Mouse (Mus musculus): ENCODE results near the gene Ttll5. TPM values are rescaled to one million over a fixed set of nuclear protein-coding genes. Genes with fewer than 3 reads are reported as not detected.

Gene Ttll5
- total and polyA plus RNA-seq, 2 experiments from 2014 or later: 10.4 to 15.9 TPM

DNA sequence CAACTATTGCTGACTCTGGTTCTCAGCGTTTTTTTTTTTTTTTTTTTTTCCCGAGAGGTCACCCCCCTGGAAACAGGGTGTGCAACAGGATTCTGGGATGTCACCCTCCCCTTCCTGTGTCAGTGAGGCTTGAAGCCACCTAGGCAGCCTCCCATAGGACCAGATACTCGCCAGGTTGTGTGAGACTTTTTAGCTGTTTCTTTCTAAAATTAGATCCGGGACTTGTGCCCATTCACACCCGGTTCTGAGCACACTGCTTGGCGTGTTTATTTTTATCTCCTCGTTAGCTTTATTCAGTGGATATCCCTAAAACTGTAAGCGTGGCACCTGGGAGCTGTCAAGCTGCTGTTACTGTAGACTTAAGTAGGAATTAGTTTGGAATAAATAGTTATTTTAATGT lies 262.1 kb downstream of the Ttll5 start:
- H3K27ac ChIP-seq (ENCODE audit: low read depth, low read length): no peak overlapping the region
- H3K9me3 ChIP-seq (ENCODE audit: low read length): no peaks in the 10 kb centered on the region
- H3K27me3 ChIP-seq (ENCODE audit: insufficient read depth, low read length): no peaks in the 10 kb centered on the region
- WGBS: 73% methylated on average over 8 of the region's 8 CpGs
- ATAC-seq (ENCODE audit: low FRiP score) (no peak), DNase-seq (ENCODE audit: low spot score) (no peak)
- H3K4me2 ChIP-seq (ENCODE audit: low read depth, low read length, poor library complexity, severe bottlenecking): no peak overlapping the region
- no peak overlapping the region for H3K9ac ChIP-seq (replicated peaks; ENCODE audit: low read length, poor library complexity, severe bottlenecking)
- H3K36me3 ChIP-seq (ENCODE audit: insufficient read depth, low read length): peaks cover 11% of the 10 kb centered on the region
- TF ChIP-seq CTCF (IDR thresholded peaks at IDR 0.05): no peak
- H3K4me3 ChIP-seq (ENCODE audit: low read depth, low read length): no peak overlapping the region
- peaks cover 3% of the 10 kb centered on the region; the same call in 1 of the 2 replicates for H3K4me1 ChIP-seq (ENCODE audit: insufficient read depth, low read length)

- no peaks in the 10 kb centered on the region for H3K27me3 ChIP-seq (ENCODE audit: insufficient read depth, low read length)
- no peaks in the 10 kb centered on the region for H3K9me3 ChIP-seq (ENCODE audit: low read length)
- ATAC-seq (ENCODE audit: low FRiP score): no peak
- no peak for TF ChIP-seq CTCF (IDR thresholded peaks at IDR 0.05)
- peaks cover 3% of the 10 kb centered on the region; the same call in 1 of the 2 replicates for H3K4me1 ChIP-seq (ENCODE audit: insufficient read depth, low read length)
- H3K4me2 ChIP-seq (ENCODE audit: low read depth, low read length, poor library complexity, severe bottlenecking): no peak overlapping the region
- H3K9ac ChIP-seq (replicated peaks; ENCODE audit: low read length, poor library complexity, severe bottlenecking): no peak overlapping the region
- no peak overlapping the region for H3K4me3 ChIP-seq (ENCODE audit: low read depth, low read length)
- peaks cover 11% of the 10 kb centered on the region for H3K36me3 ChIP-seq (ENCODE audit: insufficient read depth, low read length)
- no peak overlapping the region for H3K27ac ChIP-seq (ENCODE audit: low read depth, low read length)
- DNase-seq (ENCODE audit: low spot score): no peak
- WGBS: 61% methylated on average over 7 of the region's 7 CpGs
Measured at GRCm38 (mm10) chr12:86088042-86088441, 263.6 kb downstream of the Ttll5 start.

DNA sequence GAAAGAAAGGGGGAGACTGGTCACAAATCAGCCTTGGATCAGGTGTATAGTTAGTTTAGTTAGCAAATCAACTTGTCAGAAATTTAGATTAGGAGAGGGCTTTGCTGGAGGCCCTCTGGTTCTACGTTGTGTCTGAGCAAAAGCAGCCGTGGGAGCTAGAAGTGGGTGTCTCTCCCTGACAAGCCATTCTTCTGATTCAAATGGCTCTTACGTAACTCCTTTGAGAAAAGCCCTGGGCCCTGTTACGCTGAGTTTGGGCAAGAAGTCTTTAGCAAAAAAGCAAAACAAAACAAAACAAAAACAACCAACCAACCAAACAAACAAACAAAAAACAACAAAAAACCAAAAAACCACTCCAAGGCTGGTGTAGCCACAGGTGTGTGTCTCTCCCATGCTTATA lies 266.3 kb downstream of the Ttll5 start:
- no peaks in the 10 kb centered on the region for H3K27me3 ChIP-seq (ENCODE audit: insufficient read depth, low read length)
- H3K9ac ChIP-seq (replicated peaks; ENCODE audit: low read length, poor library complexity, severe bottlenecking): no peak overlapping the region
- H3K27ac ChIP-seq (ENCODE audit: low read depth, low read length): no peak overlapping the region
- DNase-seq (ENCODE audit: low spot score): no peak
- peaks cover 6% of the 10 kb centered on the region for H3K36me3 ChIP-seq (ENCODE audit: insufficient read depth, low read length)
- H3K4me1 ChIP-seq (ENCODE audit: insufficient read depth, low read length): peaks cover 3% of the 10 kb centered on the region; the same call in 1 of the 2 replicates
- no peak overlapping the region for H3K4me3 ChIP-seq (ENCODE audit: low read depth, low read length)
- no peaks in the 10 kb centered on the region for H3K9me3 ChIP-seq (ENCODE audit: low read length)
- ATAC-seq (ENCODE audit: low FRiP score): no peak
- WGBS: 64% methylated on average over 4 of the region's 4 CpGs
- TF ChIP-seq CTCF (IDR thresholded peaks at IDR 0.05): no peak
- no peak overlapping the region for H3K4me2 ChIP-seq (ENCODE audit: low read depth, low read length, poor library complexity, severe bottlenecking)

GRCm38 (mm10) chr12:86091601-86092132 lies 267.2 kb downstream of the Ttll5 start:
- H3K4me1 ChIP-seq (ENCODE audit: insufficient read depth, low read length): peaks cover 3% of the 10 kb centered on the region; the same call in 1 of the 2 replicates
- no peaks in the 10 kb centered on the region for H3K9me3 ChIP-seq (ENCODE audit: low read length)
- WGBS: 22% methylated on average over 18 of the region's 18 CpGs
- ATAC-seq (ENCODE audit: low FRiP score) (peak; percentile 62; the same call in 1 of the 2 replicates), DNase-seq (ENCODE audit: low spot score) (no peak)
- peaks cover 4% of the 10 kb centered on the region for H3K36me3 ChIP-seq (ENCODE audit: insufficient read depth, low read length)
- peak overlapping the region; percentile 29 for H3K4me2 ChIP-seq (ENCODE audit: low read depth, low read length, poor library complexity, severe bottlenecking)
- no peak for TF ChIP-seq CTCF (IDR thresholded peaks at IDR 0.05)
- H3K27me3 ChIP-seq (ENCODE audit: insufficient read depth, low read length): no peaks in the 10 kb centered on the region
- 0 out of 2 replicates have a peak overlapping the region, but pooled peaks have one; percentile 9 for H3K4me3 ChIP-seq (ENCODE audit: low read depth, low read length)
- no peak overlapping the region for H3K9ac ChIP-seq (replicated peaks; ENCODE audit: low read length, poor library complexity, severe bottlenecking)
- no peak overlapping the region for H3K27ac ChIP-seq (ENCODE audit: low read depth, low read length)

GRCm38 (mm10) chr12:86094075-86094474 lies 269.6 kb downstream of the Ttll5 start:
- no peaks in the 10 kb centered on the region for H3K27me3 ChIP-seq (ENCODE audit: insufficient read depth, low read length)
- H3K36me3 ChIP-seq (ENCODE audit: insufficient read depth, low read length): peaks cover 4% of the 10 kb centered on the region
- TF ChIP-seq CTCF (IDR thresholded peaks at IDR 0.05): no peak
- H3K9ac ChIP-seq (replicated peaks; ENCODE audit: low read length, poor library complexity, severe bottlenecking): no peak overlapping the region
- WGBS: 93% methylated on average over 4 of the region's 4 CpGs
- DNase-seq (ENCODE audit: low spot score) (no peak), ATAC-seq (ENCODE audit: low FRiP score) (no peak)
- peaks cover 3% of the 10 kb centered on the region; the same call in 1 of the 2 replicates for H3K4me1 ChIP-seq (ENCODE audit: insufficient read depth, low read length)
- H3K9me3 ChIP-seq (ENCODE audit: low read length): no peaks in the 10 kb centered on the region
- no peak overlapping the region for H3K4me2 ChIP-seq (ENCODE audit: low read depth, low read length, poor library complexity, severe bottlenecking)
- no peak overlapping the region for H3K27ac ChIP-seq (ENCODE audit: low read depth, low read length)
- H3K4me3 ChIP-seq (ENCODE audit: low read depth, low read length): no peak overlapping the region

- ATAC-seq (ENCODE audit: low FRiP score) (no peak), DNase-seq (ENCODE audit: low spot score) (no peak)
- no peak overlapping the region for H3K9ac ChIP-seq (replicated peaks; ENCODE audit: low read length, poor library complexity, severe bottlenecking)
- no peaks in the 10 kb centered on the region for H3K36me3 ChIP-seq (ENCODE audit: insufficient read depth, low read length)
- H3K4me3 ChIP-seq (ENCODE audit: low read depth, low read length): no peak overlapping the region
- peaks cover 3% of the 10 kb centered on the region; the same call in 1 of the 2 replicates for H3K4me1 ChIP-seq (ENCODE audit: insufficient read depth, low read length)
- 92% methylated on average over 4 of the region's 4 CpGs for WGBS
- H3K9me3 ChIP-seq (ENCODE audit: low read length): no peaks in the 10 kb centered on the region
- H3K27me3 ChIP-seq (ENCODE audit: insufficient read depth, low read length): no peaks in the 10 kb centered on the region
- H3K4me2 ChIP-seq (ENCODE audit: low read depth, low read length, poor library complexity, severe bottlenecking): no peak overlapping the region
- TF ChIP-seq CTCF (IDR thresholded peaks at IDR 0.05): no peak
- H3K27ac ChIP-seq (ENCODE audit: low read depth, low read length): no peak overlapping the region
Measured at GRCm38 (mm10) chr12:86095806-86096205, 271.3 kb downstream of the Ttll5 start.

Measured in midbrain, postnatal 0 days (tissue).